Comparison of ENCODE assay signal across 8 mouse cellular contexts in the genomic region with DNA sequence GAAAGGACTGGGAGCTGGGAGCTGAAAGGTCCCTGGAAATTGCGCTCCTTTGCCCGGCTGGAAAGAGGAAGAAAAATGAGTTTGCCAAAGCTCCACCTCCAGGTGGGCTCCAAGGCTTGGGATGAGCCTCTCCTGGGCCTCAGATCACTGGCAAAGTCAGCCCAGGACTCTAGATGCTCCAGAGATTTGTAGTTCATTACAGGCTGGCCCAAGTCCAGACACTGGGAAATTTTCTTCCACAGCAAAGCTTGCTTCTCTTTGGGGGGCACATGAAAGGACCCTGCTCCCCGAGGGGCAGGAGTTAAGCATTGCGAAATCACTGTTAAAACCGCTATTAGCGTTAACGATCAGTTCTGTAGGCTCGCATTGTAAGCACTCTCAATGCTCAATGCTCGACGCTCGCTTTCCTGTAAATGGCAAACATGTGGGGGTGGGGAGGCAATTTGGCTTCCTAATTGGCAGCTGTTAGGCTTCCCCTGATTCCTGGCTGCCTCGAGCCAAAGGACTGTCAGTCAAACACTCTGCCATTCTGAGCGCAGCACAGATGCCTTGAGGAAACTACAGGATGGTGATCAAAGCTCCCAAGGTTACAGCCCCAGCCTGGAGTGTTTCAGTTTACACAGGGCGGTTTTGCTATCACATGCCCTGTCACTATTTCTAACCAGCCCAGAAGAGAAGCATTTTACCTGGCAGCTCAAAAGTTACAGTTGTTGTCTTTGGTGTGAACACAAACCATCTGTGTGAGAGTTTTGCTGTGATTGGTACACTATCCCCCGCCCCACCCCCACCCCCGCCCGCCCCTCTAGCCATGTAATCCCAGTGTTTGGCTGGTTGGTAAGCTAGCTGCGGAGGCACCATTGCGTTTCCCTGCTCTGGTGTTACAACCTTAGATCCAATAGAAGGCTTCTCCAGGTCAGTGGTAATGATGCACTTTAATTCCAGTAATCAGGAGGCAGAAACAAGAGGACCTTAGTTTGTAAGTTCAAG. TPM values are rescaled to one million over a fixed set of nuclear protein-coding genes. Genes with fewer than 3 reads are reported as not detected.
A peak's percentile ranks its signal among the peaks of the same experiment; 100 is the strongest.
DNase-seq lines count a peak whose midpoint lies in the region; ATAC-seq and TF ChIP-seq lines count a peak whose summit lies in the region.

No protein-coding gene starts in this region.

- H3K4me2 ChIP-seq in forebrain, embryonic 11.5 days (ENCODE audit: low read depth, low read length, severe bottlenecking), result peak overlapping the region; percentile 97
- H3K4me2 ChIP-seq in hindbrain, postnatal 0 days (ENCODE audit: low read depth, low read length), result peak overlapping the region; percentile 100
- peak overlapping the region; percentile 94 for H3K4me2 ChIP-seq in liver, embryonic 11.5 days
- peak overlapping the region; percentile 94 for H3K4me2 ChIP-seq in midbrain, embryonic 16.5 days (ENCODE audit: low read length)

- intact Hi-C loops in gastrocnemius, postnatal 36 days (cut with DNase I), result no loop called here

- H3K27me3 ChIP-seq in forebrain, embryonic 11.5 days (ENCODE audit: control insufficient read depth, insufficient read depth, low read length), result peaks cover 8% of the 10 kb centered on the region; the same call in 1 of the 2 replicates
- H3K27me3 ChIP-seq in hindbrain, postnatal 0 days (ENCODE audit: insufficient read depth, low read length), result no peaks in the 10 kb centered on the region
- peaks cover 29% of the 10 kb centered on the region for H3K27me3 ChIP-seq in liver, embryonic 11.5 days (replicated peaks; ENCODE audit: control insufficient read depth, insufficient read depth, low read length)
- H3K27me3 ChIP-seq in midbrain, embryonic 16.5 days (ENCODE audit: control insufficient read depth, insufficient read depth, low read depth, low read length), result no peaks in the 10 kb centered on the region; the same call in none of the 2 replicates

- H3K9me3 ChIP-seq in forebrain, embryonic 11.5 days (ENCODE audit: control insufficient read depth, low read length), result no peaks in the 10 kb centered on the region
- H3K9me3 ChIP-seq in hindbrain, postnatal 0 days (ENCODE audit: low read length), result no peaks in the 10 kb centered on the region
- no peaks in the 10 kb centered on the region for H3K9me3 ChIP-seq in liver, embryonic 11.5 days (ENCODE audit: control insufficient read depth, low read length)
- H3K9me3 ChIP-seq in midbrain, embryonic 16.5 days (replicated peaks; ENCODE audit: control insufficient read depth, low read length, poor library complexity, severe bottlenecking), result no peaks in the 10 kb centered on the region

- WGBS in forebrain, embryonic 11.5 days, result 11% methylated on average over 19 of the region's 19 CpGs
- WGBS in hindbrain, postnatal 0 days, result 15% methylated on average over 19 of the region's 19 CpGs
- 14% methylated on average over 19 of the region's 19 CpGs for WGBS in liver, embryonic 11.5 days
- 16% methylated on average over 19 of the region's 19 CpGs for WGBS in midbrain, embryonic 16.5 days

- H3K27ac ChIP-seq in forebrain, embryonic 11.5 days (ENCODE audit: low read depth, low read length), result peak overlapping the region; percentile 14; the same call in 1 of the 2 replicates
- H3K27ac ChIP-seq in hindbrain, postnatal 0 days, result no peak overlapping the region
- no peak overlapping the region for H3K27ac ChIP-seq in liver, embryonic 11.5 days (ENCODE audit: low read depth, low read length)
- H3K27ac ChIP-seq in midbrain, embryonic 16.5 days (ENCODE audit: low read length), result no peak overlapping the region

- peak; percentile 90 for ATAC-seq in forebrain, embryonic 11.5 days (replicated peaks; ENCODE audit: low FRiP score)
- peak; percentile 85 for ATAC-seq in hindbrain, postnatal 0 days
- no peak for ATAC-seq in liver, embryonic 11.5 days (replicated peaks; ENCODE audit: low FRiP score)
- peak; percentile 88 for ATAC-seq in midbrain, embryonic 16.5 days

- no peak overlapping the region; the same call in 1 of the 2 replicates for H3K9ac ChIP-seq in forebrain, embryonic 11.5 days (ENCODE audit: low read length)
- H3K9ac ChIP-seq in hindbrain, postnatal 0 days (replicated peaks; ENCODE audit: low read length), result no peak overlapping the region
- H3K9ac ChIP-seq in liver, embryonic 11.5 days (ENCODE audit: low read depth, low read length), result no peak overlapping the region
- peak overlapping the region; percentile 43; the same call in 1 of the 2 replicates for H3K9ac ChIP-seq in midbrain, embryonic 16.5 days (ENCODE audit: low read depth, low read length)

- no peaks in the 10 kb centered on the region for H3K36me3 ChIP-seq in forebrain, embryonic 11.5 days (ENCODE audit: control insufficient read depth, insufficient read depth, low read length)
- no peaks in the 10 kb centered on the region for H3K36me3 ChIP-seq in hindbrain, postnatal 0 days (ENCODE audit: insufficient read depth, low read length)
- H3K36me3 ChIP-seq in liver, embryonic 11.5 days (ENCODE audit: control insufficient read depth, insufficient read depth, low read length), result no peaks in the 10 kb centered on the region
- H3K36me3 ChIP-seq in midbrain, embryonic 16.5 days (ENCODE audit: control insufficient read depth, insufficient read depth, low read length), result no peaks in the 10 kb centered on the region

- TF ChIP-seq CTCF in hindbrain, postnatal 0 days (IDR thresholded peaks at IDR 0.05; ENCODE audit: low read depth), result no peak

- H3K4me3 ChIP-seq in forebrain, embryonic 11.5 days (ENCODE audit: low read depth, low read length), result peak overlapping the region; percentile 47; the same call in 1 of the 2 replicates
- peak overlapping the region; percentile 59 for H3K4me3 ChIP-seq in hindbrain, postnatal 0 days (ENCODE audit: low read length)
- peak overlapping the region; percentile 58 for H3K4me3 ChIP-seq in liver, embryonic 11.5 days (ENCODE audit: low read depth, low read length)
- H3K4me3 ChIP-seq in midbrain, embryonic 16.5 days (ENCODE audit: low read depth, low read length), result peak overlapping the region; percentile 49

- peaks cover 6% of the 10 kb centered on the region; the same call in 1 of the 2 replicates for H3K4me1 ChIP-seq in forebrain, embryonic 11.5 days (replicated peaks; ENCODE audit: control insufficient read depth, insufficient read depth, low read length)
- peaks cover 9% of the 10 kb centered on the region for H3K4me1 ChIP-seq in hindbrain, postnatal 0 days (ENCODE audit: insufficient read depth, low read length)
- H3K4me1 ChIP-seq in liver, embryonic 11.5 days (replicated peaks; ENCODE audit: control insufficient read depth, insufficient read depth, low read length), result peaks cover 10% of the 10 kb centered on the region
- peaks cover 15% of the 10 kb centered on the region for H3K4me1 ChIP-seq in midbrain, embryonic 16.5 days (ENCODE audit: control insufficient read depth, insufficient read depth, low read length)

- peak; percentile 20 for DNase-seq in thymus, postnatal 0 days (ENCODE audit: low spot score)
- DNase-seq in thymus, postnatal 10 days (ENCODE audit: low spot score in 2 of 2), result no peak
- DNase-seq in forebrain, embryonic 11.5 days (ENCODE audit: low spot score), result peak; percentile 87
- DNase-seq in hindbrain, postnatal 0 days (ENCODE audit: low spot score), result peak; percentile 80
- no peak for DNase-seq in liver, embryonic 11.5 days (ENCODE audit: low spot score)
- DNase-seq in T-cell, adult 2 months (ENCODE audit: low spot score), result no peak
- no peak for DNase-seq in gastrocnemius, postnatal 36 days

RNA-seq across cellular contexts. Expression of a gene that starts 0.8 kb away (rescaled TPM):
- polyA plus RNA-seq in thymus, postnatal 0 days (2015; fragmentation: Nextera tagmentation; extraction: Ambion mirVana), result 28.3 and 29.9 TPM in 2 replicates
- 3.2 and 4.3 TPM in 2 replicates for polyA plus RNA-seq in forebrain, embryonic 11.5 days (2014; fragmentation: Nextera tagmentation; extraction: Ambion mirVana)
- 3.4 and 3.6 TPM in 2 replicates for total RNA-seq in hindbrain, postnatal 0 days (2014; rRNA removed)
- 6.6 and 7.4 TPM in 2 replicates for polyA plus RNA-seq in hindbrain, postnatal 0 days (2015; fragmentation: Nextera tagmentation; extraction: Ambion mirVana)
- polyA plus RNA-seq in liver, embryonic 11.5 days (2014; fragmentation: Nextera tagmentation; extraction: Ambion mirVana), result 3.5 and 4.3 TPM in 2 replicates
- polyA plus RNA-seq in midbrain, embryonic 16.5 days (2015; fragmentation: Nextera tagmentation; extraction: Ambion mirVana), result 4.6 and 7.3 TPM in 2 replicates
- total RNA-seq in gastrocnemius, postnatal 36 days (2021), result under 1 TPM; 0.69 to 0.97 TPM

Comparison
In these comparisons a context has a peak if more than half of its experiments do, and no peak if none do; other contexts are left out.
1. DNase-seq: peak in thymus, postnatal 0 days (single experiment), forebrain, embryonic 11.5 days (single experiment) and hindbrain, postnatal 0 days (single experiment); none in thymus, postnatal 10 days (0 of 2), liver, embryonic 11.5 days (single experiment), T-cell, adult 2 months (single experiment) and gastrocnemius, postnatal 36 days (0 of 2).
2. Peak in every context shown above with its lines, with median percentiles within 50 percentile points of each other: H3K4me2 ChIP-seq and H3K4me3 ChIP-seq.